Mouse (Mus musculus): Measurements from ENCODE around the gene Wnt10a. TPM values are rescaled to one million over a fixed set of nuclear protein-coding genes. Genes with fewer than 3 reads are reported as not detected.

Gene Wnt10a
- polyA plus RNA-seq, 1 experiment from 2014 or later: 1.6 TPM

DNA sequence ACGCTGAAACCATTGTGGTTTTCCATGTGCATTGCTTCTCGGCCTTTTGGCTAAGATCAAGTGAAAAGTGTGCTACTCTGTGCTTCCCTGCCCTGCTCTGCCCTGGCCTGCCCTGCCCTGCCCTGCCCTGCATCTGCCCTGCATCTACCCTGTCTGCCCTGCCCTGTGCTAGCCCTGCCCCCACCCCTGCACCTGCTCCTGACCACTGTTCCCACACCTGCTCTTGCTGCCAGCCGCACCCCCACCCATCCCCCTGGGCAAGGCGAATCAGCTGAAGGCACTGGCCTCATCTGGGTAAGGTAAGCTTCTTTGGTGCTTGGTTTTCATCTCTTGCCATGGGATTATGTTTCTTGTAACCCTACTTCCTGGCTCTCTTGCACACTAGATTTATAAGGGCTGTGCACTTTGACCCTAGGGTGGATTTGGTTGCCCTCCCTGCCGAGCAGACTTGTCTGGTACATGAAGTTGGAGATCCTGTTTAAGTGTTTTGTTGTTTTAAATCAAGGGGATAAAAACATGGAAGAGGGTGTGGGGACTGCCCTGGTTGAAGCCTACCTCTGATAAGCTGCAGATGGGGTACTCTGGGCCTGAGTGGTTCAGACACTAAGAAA is 37.0 kb upstream of the Wnt10a start:
- ATAC-seq (replicated peaks; ENCODE audit: insufficient number of reproducible peaks, low FRiP score, low TSS enrichment, low read depth): no peak; the same call in 1 of the 2 replicates
- H3K4me2 ChIP-seq (ENCODE audit: low read depth, low read length): no peak overlapping the region
- H3K9ac ChIP-seq (replicated peaks; ENCODE audit: low read length): no peak overlapping the region
- H3K27me3 ChIP-seq (ENCODE audit: control insufficient read depth, insufficient read depth, low read length): 0 out of 2 replicates have a peak, but pooled peaks cover under 1% of the 10 kb centered on the region
- no peak overlapping the region for H3K27ac ChIP-seq (replicated peaks; ENCODE audit: low read depth, low read length)
- no peaks in the 10 kb centered on the region for H3K9me3 ChIP-seq (replicated peaks; ENCODE audit: control insufficient read depth, low read length)
- DNase-seq (ENCODE audit: low spot score): no peak
- H3K4me3 ChIP-seq (ENCODE audit: low read depth, low read length): no peak overlapping the region
- no peaks in the 10 kb centered on the region for H3K36me3 ChIP-seq (replicated peaks; ENCODE audit: control insufficient read depth, insufficient read depth, low read depth, low read length)
- 53% methylated on average over 5 of the region's 5 CpGs for WGBS
- H3K4me1 ChIP-seq (ENCODE audit: control insufficient read depth, insufficient read depth, low read length): no peaks in the 10 kb centered on the region

DNA sequence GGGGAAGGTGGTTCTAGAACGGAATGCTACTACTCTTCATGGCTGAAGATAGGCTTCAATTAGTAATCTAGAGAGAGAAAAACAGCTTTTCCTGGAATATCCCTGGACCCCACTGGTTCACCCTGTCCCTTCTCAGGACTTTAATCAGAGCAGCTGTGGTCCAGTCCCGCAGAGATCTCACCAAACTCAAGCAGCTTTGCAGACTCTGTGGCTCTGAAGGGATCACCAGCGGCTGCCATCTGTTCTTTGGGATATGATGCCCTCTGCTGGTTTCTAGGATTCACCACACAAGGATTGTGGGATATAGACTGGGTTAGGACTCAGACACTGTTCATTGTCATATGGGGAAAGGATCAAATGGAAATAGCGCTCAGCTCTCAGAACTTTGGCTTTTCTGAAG is 31.5 kb upstream of the Wnt10a start:
- Histone ChIP-seq H3K9me3 (replicated peaks; ENCODE audit: control insufficient read depth, low read length) (no peaks in the 10 kb centered on the region), H3K4me3 (ENCODE audit: low read depth, low read length) (no peak overlapping the region), H3K36me3 (replicated peaks; ENCODE audit: control insufficient read depth, insufficient read depth, low read depth, low read length) (no peaks in the 10 kb centered on the region), H3K27me3 (ENCODE audit: control insufficient read depth, insufficient read depth, low read length) (no peaks in the 10 kb centered on the region; the same call in 1 of the 2 replicates), H3K27ac (replicated peaks; ENCODE audit: low read depth, low read length) (no peak overlapping the region), H3K4me1 (ENCODE audit: control insufficient read depth, insufficient read depth, low read length) (no peaks in the 10 kb centered on the region), H3K4me2 (ENCODE audit: low read depth, low read length) (no peak overlapping the region), H3K9ac (replicated peaks; ENCODE audit: low read length) (no peak overlapping the region)
- no peak for ATAC-seq (replicated peaks; ENCODE audit: insufficient number of reproducible peaks, low FRiP score, low TSS enrichment, low read depth)
- 28% methylated on average over 4 of the region's 4 CpGs for WGBS
- peak; percentile 78 for DNase-seq (ENCODE audit: low spot score)

DNA sequence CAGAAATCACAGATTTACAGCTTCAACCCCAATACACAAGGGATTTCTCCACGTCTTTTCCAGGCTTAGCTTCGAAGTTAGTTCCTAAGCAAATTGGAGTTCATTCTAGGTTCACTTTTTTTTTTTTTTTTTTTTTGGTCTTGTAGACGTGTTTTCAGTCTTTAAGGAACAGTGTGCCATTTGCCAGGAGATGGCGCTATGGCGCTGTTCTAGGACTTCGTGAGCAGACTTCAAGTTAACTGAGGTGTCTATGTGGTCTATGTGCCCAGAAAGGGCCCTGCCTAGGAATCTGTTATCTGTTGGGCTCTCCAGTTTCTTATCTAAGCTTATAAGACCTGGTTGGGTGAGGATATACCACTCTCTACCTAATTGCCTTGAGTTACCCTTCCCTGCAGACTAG is 28.2 kb upstream of the Wnt10a start:
- Histone ChIP-seq H3K36me3 (replicated peaks; ENCODE audit: control insufficient read depth, insufficient read depth, low read depth, low read length) (no peaks in the 10 kb centered on the region), H3K4me2 (ENCODE audit: low read depth, low read length) (no peak overlapping the region), H3K27me3 (ENCODE audit: control insufficient read depth, insufficient read depth, low read length) (peaks cover 4% of the 10 kb centered on the region), H3K9me3 (replicated peaks; ENCODE audit: control insufficient read depth, low read length) (no peaks in the 10 kb centered on the region), H3K4me1 (ENCODE audit: control insufficient read depth, insufficient read depth, low read length) (no peaks in the 10 kb centered on the region), H3K9ac (replicated peaks; ENCODE audit: low read length) (no peak overlapping the region), H3K27ac (replicated peaks; ENCODE audit: low read depth, low read length) (no peak overlapping the region), H3K4me3 (ENCODE audit: low read depth, low read length) (no peak overlapping the region)
- DNase-seq (ENCODE audit: low spot score) (peak; percentile 89), ATAC-seq (replicated peaks; ENCODE audit: insufficient number of reproducible peaks, low FRiP score, low TSS enrichment, low read depth) (no peak)
- WGBS: 3% methylated on average over 6 of the region's 6 CpGs

DNA sequence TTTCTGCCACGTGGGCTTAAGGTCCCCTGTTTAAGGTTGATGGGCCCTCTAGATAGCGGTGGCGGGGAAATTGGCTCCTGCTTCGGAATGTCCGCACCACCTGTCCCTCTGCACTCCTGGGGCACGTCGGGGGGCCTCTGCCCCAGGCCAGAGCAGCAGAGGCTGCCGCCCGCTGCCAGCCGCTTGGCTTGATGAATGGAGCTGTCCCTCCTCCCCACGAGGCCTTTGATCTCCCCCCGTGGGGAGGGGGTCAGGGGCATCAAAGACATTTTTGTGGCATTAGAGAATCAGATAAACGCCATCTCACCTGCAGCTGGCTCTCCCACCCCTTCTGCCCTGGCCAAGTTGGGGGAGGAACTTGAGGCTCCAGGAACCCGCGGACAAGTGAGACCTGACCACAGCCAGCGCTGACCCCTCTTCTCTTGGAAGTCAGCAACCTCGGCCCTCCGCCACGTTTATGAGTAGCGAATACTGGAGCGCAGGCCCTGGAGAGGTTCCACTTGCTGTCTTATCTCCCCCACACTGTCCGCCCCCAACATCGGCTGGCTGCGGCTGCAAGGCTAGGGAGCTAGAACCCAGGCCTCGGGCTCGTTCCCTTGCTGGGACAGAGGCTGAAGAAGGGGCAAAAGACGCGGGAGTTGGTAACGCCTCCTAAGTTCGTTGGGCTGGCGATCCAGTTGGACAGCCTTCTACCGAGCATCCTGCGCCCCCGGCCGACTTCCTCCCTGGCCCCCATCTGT is 20.4 kb upstream of the Wnt10a start:
- Histone ChIP-seq H3K4me1 (ENCODE audit: control insufficient read depth, insufficient read depth, low read length) (peaks cover 5% of the 10 kb centered on the region), H3K4me2 (ENCODE audit: low read depth, low read length) (peak overlapping the region; percentile 88), H3K9ac (replicated peaks; ENCODE audit: low read length) (no peak overlapping the region), H3K27ac (replicated peaks; ENCODE audit: low read depth, low read length) (no peak overlapping the region), H3K36me3 (replicated peaks; ENCODE audit: control insufficient read depth, insufficient read depth, low read depth, low read length) (no peaks in the 10 kb centered on the region), H3K27me3 (ENCODE audit: control insufficient read depth, insufficient read depth, low read length) (peaks cover 59% of the 10 kb centered on the region), H3K4me3 (ENCODE audit: low read depth, low read length) (peak overlapping the region; percentile 45), H3K9me3 (replicated peaks; ENCODE audit: control insufficient read depth, low read length) (no peaks in the 10 kb centered on the region)
- peak; percentile 35 for DNase-seq (ENCODE audit: low spot score)
- 0% methylated on average over 35 of the region's 35 CpGs for WGBS
- ATAC-seq (replicated peaks; ENCODE audit: insufficient number of reproducible peaks, low FRiP score, low TSS enrichment, low read depth): no peak

DNA sequence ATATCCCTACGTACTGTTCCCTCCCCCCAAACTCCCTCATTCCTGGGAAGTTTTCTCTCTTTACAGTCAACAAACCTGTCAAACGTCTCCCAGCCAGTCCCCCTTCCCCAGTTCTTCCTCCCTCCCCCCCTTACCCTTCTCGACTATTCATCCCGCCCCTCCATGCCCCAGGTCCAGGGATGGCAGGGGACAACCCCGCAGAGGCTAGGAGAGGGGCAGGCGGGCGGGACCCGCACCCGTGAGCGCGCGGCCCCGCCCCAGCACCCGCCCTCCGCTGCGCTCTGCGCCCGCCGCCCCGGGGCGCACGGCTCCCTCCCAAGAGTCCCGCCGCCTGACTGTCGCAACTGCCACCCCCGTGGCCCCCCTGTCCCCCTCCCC is 19.9 kb upstream of the Wnt10a start:
- peaks cover 60% of the 10 kb centered on the region for H3K27me3 ChIP-seq (ENCODE audit: control insufficient read depth, insufficient read depth, low read length)
- H3K27ac ChIP-seq (replicated peaks; ENCODE audit: low read depth, low read length): no peak overlapping the region
- no peaks in the 10 kb centered on the region for H3K9me3 ChIP-seq (replicated peaks; ENCODE audit: control insufficient read depth, low read length)
- H3K4me1 ChIP-seq (ENCODE audit: control insufficient read depth, insufficient read depth, low read length): peaks cover 8% of the 10 kb centered on the region
- peak overlapping the region; percentile 45 for H3K4me3 ChIP-seq (ENCODE audit: low read depth, low read length)
- peak overlapping the region; percentile 7 for H3K9ac ChIP-seq (replicated peaks; ENCODE audit: low read length)
- peak; percentile 35 for DNase-seq (ENCODE audit: low spot score)
- H3K4me2 ChIP-seq (ENCODE audit: low read depth, low read length): peak overlapping the region; percentile 88
- WGBS: under 1% methylated on average over 15 of the region's 26 CpGs
- ATAC-seq (replicated peaks; ENCODE audit: insufficient number of reproducible peaks, low FRiP score, low TSS enrichment, low read depth): 0 out of 2 replicates have a peak, but pooled peaks have one; percentile 30
- H3K36me3 ChIP-seq (replicated peaks; ENCODE audit: control insufficient read depth, insufficient read depth, low read depth, low read length): no peaks in the 10 kb centered on the region

DNA sequence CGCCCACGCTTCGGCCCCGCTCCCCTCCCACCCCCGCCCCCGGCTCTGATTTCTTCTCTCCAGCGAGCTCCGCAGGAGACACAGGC is 19.6 kb upstream of the Wnt10a start, which contains the start of gene Wnt6:
Gene Wnt6 (plus strand): TSS at position 48 of the 86 bp plus-strand sequence.
- Histone ChIP-seq H3K4me1 (ENCODE audit: control insufficient read depth, insufficient read depth, low read length) (peaks cover 8% of the 10 kb centered on the region), H3K9ac (replicated peaks; ENCODE audit: low read length) (peak within 1 kb of the TSS; percentile 7), H3K4me2 (ENCODE audit: low read depth, low read length) (peak within 1 kb of the TSS; percentile 88), H3K27me3 (ENCODE audit: control insufficient read depth, insufficient read depth, low read length) (peaks cover 60% of the 10 kb centered on the region), H3K4me3 (ENCODE audit: low read depth, low read length) (peak within 1 kb of the TSS; percentile 45), H3K9me3 (replicated peaks; ENCODE audit: control insufficient read depth, low read length) (no peaks in the 10 kb centered on the region), H3K36me3 (replicated peaks; ENCODE audit: control insufficient read depth, insufficient read depth, low read depth, low read length) (no peaks in the 10 kb centered on the region), H3K27ac (replicated peaks; ENCODE audit: low read depth, low read length) (no peak within 1 kb of the TSS)
- ATAC-seq (replicated peaks; ENCODE audit: insufficient number of reproducible peaks, low FRiP score, low TSS enrichment, low read depth): no peak
- no CpG with 5 or more reads among the region's 8 CpGs for WGBS
- DNase-seq (ENCODE audit: low spot score): no peak

DNA sequence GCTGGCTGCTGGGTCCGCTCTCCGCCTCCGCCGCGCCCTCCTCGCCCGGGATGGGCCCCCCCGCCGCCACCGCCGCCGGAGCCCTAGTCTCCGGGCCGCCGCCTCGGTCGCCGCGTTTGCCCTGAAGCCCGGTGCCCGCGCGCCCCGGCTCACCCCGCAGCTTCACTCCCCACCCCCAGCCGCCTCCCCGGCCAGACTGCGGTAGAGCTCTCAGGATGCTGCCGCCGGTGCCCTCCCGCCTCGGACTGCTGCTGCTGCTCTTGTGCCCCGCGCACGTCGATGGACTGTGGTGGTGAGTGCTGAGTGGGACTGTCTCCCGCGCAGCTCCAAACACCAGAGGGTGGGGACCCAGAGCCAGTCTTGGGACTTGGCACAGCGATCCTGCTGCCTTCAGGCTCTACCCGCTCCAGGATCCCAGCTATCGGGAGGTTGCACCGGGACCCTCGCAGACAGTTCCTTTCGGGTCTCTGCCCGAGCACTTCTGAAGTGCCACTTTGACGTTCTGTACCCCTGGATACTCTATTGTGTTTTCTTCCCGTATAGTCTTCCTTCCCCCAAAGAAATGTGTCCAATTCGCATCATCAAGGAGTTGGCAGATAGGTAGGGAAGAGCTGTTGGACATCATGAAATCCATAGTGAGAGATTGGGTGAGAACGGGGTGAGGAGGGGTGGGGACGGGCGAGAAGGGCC is 19.2 kb upstream of the Wnt10a start:
- ATAC-seq (replicated peaks; ENCODE audit: insufficient number of reproducible peaks, low FRiP score, low TSS enrichment, low read depth) (no peak), DNase-seq (ENCODE audit: low spot score) (peak; percentile 35)
- Histone ChIP-seq H3K4me2 (ENCODE audit: low read depth, low read length) (peak overlapping the region; percentile 88), H3K9ac (replicated peaks; ENCODE audit: low read length) (peak overlapping the region; percentile 7; the same call in 1 of the 2 replicates), H3K4me3 (ENCODE audit: low read depth, low read length) (peak overlapping the region; percentile 45), H3K27me3 (ENCODE audit: control insufficient read depth, insufficient read depth, low read length) (peaks cover 60% of the 10 kb centered on the region), H3K4me1 (ENCODE audit: control insufficient read depth, insufficient read depth, low read length) (peaks cover 8% of the 10 kb centered on the region), H3K9me3 (replicated peaks; ENCODE audit: control insufficient read depth, low read length) (no peaks in the 10 kb centered on the region), H3K27ac (replicated peaks; ENCODE audit: low read depth, low read length) (no peak overlapping the region), H3K36me3 (replicated peaks; ENCODE audit: control insufficient read depth, insufficient read depth, low read depth, low read length) (no peaks in the 10 kb centered on the region)
- 1% methylated on average over 30 of the region's 51 CpGs for WGBS

DNA sequence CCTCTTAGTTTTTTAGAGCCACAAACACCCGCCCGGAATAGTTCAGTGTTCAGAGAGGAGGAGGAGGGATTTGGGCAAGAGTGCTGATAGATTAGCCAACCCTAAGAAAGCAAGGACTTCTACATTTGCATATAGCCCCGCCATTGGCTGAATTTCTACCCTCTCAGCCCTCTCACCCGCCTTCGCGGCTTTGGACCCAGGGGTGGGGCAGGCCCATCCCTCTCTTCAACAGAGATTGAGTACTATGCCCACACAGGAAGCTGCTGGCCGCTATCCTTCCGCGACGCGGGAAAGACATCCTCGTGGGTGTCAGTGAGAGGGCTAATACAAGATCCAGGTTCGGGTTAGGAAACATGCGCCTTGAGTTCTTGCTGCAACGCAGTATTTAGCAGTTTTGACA is 18.2 kb upstream of the Wnt10a start:
- WGBS: under 1% methylated on average over 15 of the region's 15 CpGs
- no peak overlapping the region for H3K9ac ChIP-seq (replicated peaks; ENCODE audit: low read length)
- H3K4me1 ChIP-seq (ENCODE audit: control insufficient read depth, insufficient read depth, low read length): peaks cover 8% of the 10 kb centered on the region
- H3K4me3 ChIP-seq (ENCODE audit: low read depth, low read length): peak overlapping the region; percentile 5; the same call in 1 of the 2 replicates
- H3K4me2 ChIP-seq (ENCODE audit: low read depth, low read length): no peak overlapping the region; the same call in 1 of the 2 replicates
- H3K27me3 ChIP-seq (ENCODE audit: control insufficient read depth, insufficient read depth, low read length): peaks cover 56% of the 10 kb centered on the region
- no peak overlapping the region for H3K27ac ChIP-seq (replicated peaks; ENCODE audit: low read depth, low read length)
- H3K9me3 ChIP-seq (replicated peaks; ENCODE audit: control insufficient read depth, low read length): no peaks in the 10 kb centered on the region
- DNase-seq (ENCODE audit: low spot score) (peak; percentile 88), ATAC-seq (replicated peaks; ENCODE audit: insufficient number of reproducible peaks, low FRiP score, low TSS enrichment, low read depth) (peak; percentile 74)
- no peaks in the 10 kb centered on the region for H3K36me3 ChIP-seq (replicated peaks; ENCODE audit: control insufficient read depth, insufficient read depth, low read depth, low read length)
